Mouse (Mus musculus): ENCODE measurements around the gene Pla2g10.
"Not testable (repeated sequence)": the region's sequence is repeated elsewhere in the genome, so short reads cannot be mapped to it uniquely, and the experiment has no call there.

DNA sequence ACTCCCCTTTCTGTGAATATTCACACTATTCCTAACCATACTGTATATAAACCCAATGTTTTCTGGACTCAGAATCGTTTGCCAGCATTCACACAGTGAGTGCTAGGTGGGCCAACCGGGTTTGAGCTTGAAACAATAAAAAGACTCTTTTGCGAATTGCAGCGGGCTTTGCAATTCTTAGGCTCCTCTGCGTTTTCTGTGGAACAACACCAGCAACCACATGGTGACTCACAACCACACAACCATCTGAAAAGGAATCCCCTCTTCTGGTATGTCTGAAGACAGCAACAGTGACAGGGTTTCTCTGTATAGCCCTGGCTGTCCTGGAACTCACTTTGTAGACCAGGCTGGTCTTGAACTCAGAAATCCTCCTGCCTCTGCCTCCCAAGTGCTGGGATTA lies 41.3 kb upstream of the Pla2g10 start:
- not testable (repeated sequence) for TF ChIP-seq CTCF, EP300 (IDR thresholded peaks at IDR 0.05; ENCODE audit: low read depth)

Data from liver, postnatal 0 days (tissue).